Mouse (Mus musculus) cerebellum, adult (tissue): ENCODE results near the gene Gramd1b.

Experiments used
- ATAC-seq: cut with Nextera tagmentation; 2 replicates; pipeline ENCODE4 v1.9.2; 2017; ENCODE audit warnings: mild to moderate bottlenecking, moderate library complexity, mixed read lengths; ENCODE audit not compliant: insufficient number of reproducible peaks, low FRiP score, low TSS enrichment

Gene Gramd1b

GRCm38 (mm10) chr9:40531027-40531621 lies at the start of gene Gramd1b:
Gene Gramd1b, minus strand, starts transcription at chr9:40531383.
- ATAC-seq, result peak; percentile 62

GRCm38 (mm10) chr9:40578726-40579625 lies 47.8 kb upstream of the Gramd1b start:
- no peak for ATAC-seq

GRCm38 (mm10) chr9:40577132-40577531 lies 45.9 kb upstream of the Gramd1b start:
- ATAC-seq, result no peak

- 0 out of 2 replicates have a peak, but pooled peaks have one; percentile 36 for ATAC-seq
These were observed 44.1 kb upstream of the Gramd1b start for GRCm38 (mm10) chr9:40575053-40575985.

- ATAC-seq, result no peak
These were observed 40.1 kb upstream of the Gramd1b start for GRCm38 (mm10) chr9:40571280-40571679.

- ATAC-seq, result no peak; the same call in 1 of the 2 replicates
These were observed 36.9 kb upstream of the Gramd1b start for GRCm38 (mm10) chr9:40568070-40568469.

- ATAC-seq, result no peak
These were observed 32.6 kb upstream of the Gramd1b start for GRCm38 (mm10) chr9:40563750-40564149.

- ATAC-seq, result no peak
These were observed 28.5 kb upstream of the Gramd1b start for GRCm38 (mm10) chr9:40559646-40560045.

- ATAC-seq, result no peak
These were observed 26.6 kb upstream of the Gramd1b start for GRCm38 (mm10) chr9:40557796-40558195.

- no peak for ATAC-seq
These were observed 25.2 kb upstream of the Gramd1b start for GRCm38 (mm10) chr9:40556396-40556795.

GRCm38 (mm10) chr9:40555243-40555642 lies 24.1 kb upstream of the Gramd1b start:
- no peak for ATAC-seq

GRCm38 (mm10) chr9:40547876-40548275 lies 16.7 kb upstream of the Gramd1b start:
- no peak for ATAC-seq

- ATAC-seq, result no peak
These were observed 14.0 kb upstream of the Gramd1b start for GRCm38 (mm10) chr9:40545193-40545592.

GRCm38 (mm10) chr9:40539588-40540140 lies 8.5 kb upstream of the Gramd1b start:
- ATAC-seq, result no peak

GRCm38 (mm10) chr9:40537708-40538105 lies 6.5 kb upstream of the Gramd1b start:
- peak; percentile 94 for ATAC-seq

GRCm38 (mm10) chr9:40537044-40537707 lies 6.0 kb upstream of the Gramd1b start:
- ATAC-seq, result no peak

GRCm38 (mm10) chr9:40530536-40530935 lies 647 bp downstream of the Gramd1b start:
- no peak for ATAC-seq

- ATAC-seq, result no peak
These were observed 2.5 kb downstream of the Gramd1b start for GRCm38 (mm10) chr9:40528733-40529132.

- no peak for ATAC-seq
These were observed 4.3 kb downstream of the Gramd1b start for GRCm38 (mm10) chr9:40526928-40527327.

GRCm38 (mm10) chr9:40522156-40522555 lies 9.0 kb downstream of the Gramd1b start:
- ATAC-seq, result no peak
